Mouse (Mus musculus) liver, embryonic 15.5 days (tissue): ENCODE data around the gene Cacng7. TPM values are rescaled to one million over a fixed set of nuclear protein-coding genes. Genes with fewer than 3 reads are reported as not detected.

Experiments used
- ATAC-seq: fragments of 200-750 bp; cut with Nextera tagmentation; 2 replicates; pipeline ENCODE4 v1.8.0; 2017; ENCODE audit warnings: moderate number of reproducible peaks, mild to moderate bottlenecking, moderate library complexity; ENCODE audit not compliant: insufficient read depth
- H3K27ac ChIP-seq: fragments of 300-500 bp; sonication (generic); replicated peaks from 2 replicates; pipeline ENCODE4 v1.5.1; 2015; ENCODE audit warnings: mild to moderate bottlenecking, inconsistent platforms
- H3K27me3 ChIP-seq: fragments of 300-500 bp; sonication (generic); 2 replicates; pipeline ENCODE4 v1.6.1; 2015; ENCODE audit warnings: mild to moderate bottlenecking, inconsistent platforms
- H3K36me3 ChIP-seq: fragments of 300-500 bp; sonication (generic); replicated peaks from 2 replicates; pipeline ENCODE4 v1.6.1; 2015; ENCODE audit warnings: moderate library complexity, mild to moderate bottlenecking, inconsistent platforms
- H3K4me1 ChIP-seq: fragments of 300-500 bp; sonication (generic); replicated peaks from 2 replicates; pipeline ENCODE4 v1.6.1; 2015; ENCODE audit warnings: inconsistent platforms
- H3K4me2 ChIP-seq: fragments of 300-500 bp; sonication (generic); 2 replicates; pipeline ENCODE4 v1.6.1; 2015; ENCODE audit warnings: moderate library complexity, mild to moderate bottlenecking, inconsistent platforms
- H3K4me3 ChIP-seq: fragments of 300-500 bp; sonication (generic); replicated peaks from 2 replicates; pipeline ENCODE4 v1.5.1; 2015; ENCODE audit warnings: mild to moderate bottlenecking, inconsistent platforms
- H3K9ac ChIP-seq: fragments of 300-500 bp; sonication (generic); 2 replicates; pipeline ENCODE4 v1.6.1; 2015; ENCODE audit warnings: moderate library complexity, mild to moderate bottlenecking, inconsistent platforms
- H3K9me3 ChIP-seq: fragments of 300-500 bp; sonication (generic); replicated peaks from 2 replicates; pipeline ENCODE4 v1.6.1; 2016; ENCODE audit warnings: inconsistent platforms
- WGBS: fragments of 180-500 bp; shearing (Covaris S2); methylation state at CpG from one replicate; pipeline ENCODE4 v1.1.7; 2015; ENCODE audit warnings: mixed read lengths; ENCODE audit not compliant: insufficient replicate concordance; 5-methylcytosine and 5-hydroxymethylcytosine counted together
- polyA plus RNA-seq: library from polyadenylated mRNA; unstranded; fragments of >200 nt; fragmentation: Nextera tagmentation; extraction: Ambion mirVana; gene quantifications from 2 replicates; pipeline ENCODE4 v1.2.1, GENCODE M21; 2015

The Cacng7 gene
- polyA plus RNA-seq, 1 experiment from 2014 or later: 0.03 TPM

- Histone ChIP-seq H3K27ac (no peak overlapping the region), H3K4me2 (no peak overlapping the region), H3K4me1 (no peaks in the 10 kb centered on the region), H3K9me3 (no peaks in the 10 kb centered on the region), H3K36me3 (no peaks in the 10 kb centered on the region), H3K9ac (no peak overlapping the region), H3K27me3 (no peaks in the 10 kb centered on the region), H3K4me3 (no peak overlapping the region)
- 58% methylated on average over 20 of the region's 20 CpGs for WGBS
- no peak for ATAC-seq
These were observed 14.9 kb downstream of the Cacng7 start for GRCm38 (mm10) chr7:3347366-3348287.

- ATAC-seq: no peak
- H3K27ac ChIP-seq: no peak overlapping the region
- no peaks in the 10 kb centered on the region for H3K9me3 ChIP-seq
- H3K4me1 ChIP-seq: no peaks in the 10 kb centered on the region
- no peak overlapping the region for H3K9ac ChIP-seq
- H3K4me3 ChIP-seq: no peak overlapping the region
- no peaks in the 10 kb centered on the region for H3K36me3 ChIP-seq
- H3K27me3 ChIP-seq: no peaks in the 10 kb centered on the region
- H3K4me2 ChIP-seq: no peak overlapping the region
- WGBS: 50% methylated on average over 5 of the region's 5 CpGs
These were observed 15.6 kb downstream of the Cacng7 start for GRCm38 (mm10) chr7:3348326-3348725.

- H3K27ac ChIP-seq: no peak overlapping the region
- no peaks in the 10 kb centered on the region for H3K9me3 ChIP-seq
- H3K4me3 ChIP-seq: no peak overlapping the region
- H3K9ac ChIP-seq: no peak overlapping the region
- ATAC-seq: no peak
- 63% methylated on average over 9 of the region's 9 CpGs for WGBS
- no peaks in the 10 kb centered on the region for H3K27me3 ChIP-seq
- no peak overlapping the region for H3K4me2 ChIP-seq
- no peaks in the 10 kb centered on the region for H3K4me1 ChIP-seq
- no peaks in the 10 kb centered on the region for H3K36me3 ChIP-seq
These were observed 17.0 kb downstream of the Cacng7 start for GRCm38 (mm10) chr7:3349775-3350174.

- ATAC-seq: no peak
- Histone ChIP-seq H3K9ac (no peak overlapping the region), H3K27ac (no peak overlapping the region), H3K27me3 (no peaks in the 10 kb centered on the region), H3K4me3 (no peak overlapping the region), H3K9me3 (no peaks in the 10 kb centered on the region), H3K4me1 (no peaks in the 10 kb centered on the region), H3K36me3 (no peaks in the 10 kb centered on the region), H3K4me2 (no peak overlapping the region)
- WGBS: 76% methylated on average over 1 of the region's 1 CpGs
These were observed 18.8 kb downstream of the Cacng7 start for GRCm38 (mm10) chr7:3351536-3351935.

GRCm38 (mm10) chr7:3354850-3355249 is 22.1 kb downstream of the Cacng7 start:
- ATAC-seq: no peak
- Histone ChIP-seq H3K4me2 (no peak overlapping the region), H3K9ac (no peak overlapping the region), H3K27ac (no peak overlapping the region), H3K36me3 (no peaks in the 10 kb centered on the region), H3K9me3 (no peaks in the 10 kb centered on the region), H3K27me3 (no peaks in the 10 kb centered on the region), H3K4me1 (no peaks in the 10 kb centered on the region), H3K4me3 (no peak overlapping the region)
- WGBS: 75% methylated on average over 6 of the region's 6 CpGs

- Histone ChIP-seq H3K36me3 (no peaks in the 10 kb centered on the region), H3K4me2 (no peak overlapping the region), H3K9ac (no peak overlapping the region), H3K9me3 (no peaks in the 10 kb centered on the region), H3K4me1 (no peaks in the 10 kb centered on the region), H3K27me3 (peaks cover 9% of the 10 kb centered on the region), H3K27ac (no peak overlapping the region), H3K4me3 (no peak overlapping the region)
- no peak for ATAC-seq
- WGBS: 58% methylated on average over 1 of the region's 1 CpGs
These were observed 27.9 kb downstream of the Cacng7 start for GRCm38 (mm10) chr7:3360678-3361077.

GRCm38 (mm10) chr7:3365547-3366279 is 33.0 kb downstream of the Cacng7 start:
- Histone ChIP-seq H3K4me1 (no peaks in the 10 kb centered on the region), H3K4me2 (no peak overlapping the region), H3K9me3 (no peaks in the 10 kb centered on the region), H3K27ac (no peak overlapping the region), H3K36me3 (no peaks in the 10 kb centered on the region), H3K27me3 (peaks cover 44% of the 10 kb centered on the region), H3K9ac (no peak overlapping the region), H3K4me3 (no peak overlapping the region)
- WGBS: 8% methylated on average over 11 of the region's 11 CpGs
- ATAC-seq: no peak

- peaks cover 44% of the 10 kb centered on the region for H3K27me3 ChIP-seq
These were observed 34.2 kb downstream of the Cacng7 start for GRCm38 (mm10) chr7:3366705-3367516.

GRCm38 (mm10) chr7:3367569-3367968 is 34.8 kb downstream of the Cacng7 start:
- Histone ChIP-seq H3K4me3 (no peak overlapping the region), H3K4me2 (no peak overlapping the region), H3K9ac (no peak overlapping the region), H3K4me1 (no peaks in the 10 kb centered on the region), H3K27ac (no peak overlapping the region), H3K36me3 (no peaks in the 10 kb centered on the region), H3K27me3 (peaks cover 44% of the 10 kb centered on the region), H3K9me3 (no peaks in the 10 kb centered on the region)
- WGBS: 6% methylated on average over 11 of the region's 11 CpGs
- ATAC-seq: no peak

More at GRCm38 (mm10) chr7:3366705-3367516, 34.2 kb downstream of the Cacng7 start:
- Histone ChIP-seq H3K9me3 (no peaks in the 10 kb centered on the region), H3K9ac (no peak overlapping the region), H3K4me2 (no peak overlapping the region), H3K36me3 (no peaks in the 10 kb centered on the region), H3K4me3 (no peak overlapping the region), H3K4me1 (no peaks in the 10 kb centered on the region), H3K27ac (no peak overlapping the region)
- ATAC-seq: no peak
- WGBS: 4% methylated on average over 42 of the region's 42 CpGs

- Histone ChIP-seq H3K27me3 (peaks cover 44% of the 10 kb centered on the region), H3K9me3 (no peaks in the 10 kb centered on the region), H3K9ac (no peak overlapping the region), H3K36me3 (no peaks in the 10 kb centered on the region), H3K4me3 (no peak overlapping the region), H3K4me2 (no peak overlapping the region), H3K27ac (no peak overlapping the region), H3K4me1 (no peaks in the 10 kb centered on the region)
- ATAC-seq: no peak
- 22% methylated on average over 12 of the region's 12 CpGs for whole genome bisulfite sequencing
These were observed 35.6 kb downstream of the Cacng7 start for GRCm38 (mm10) chr7:3368311-3368710.

- no peak for ATAC-seq
- Histone ChIP-seq H3K9ac (no peak overlapping the region), H3K36me3 (no peaks in the 10 kb centered on the region), H3K27me3 (peaks cover 44% of the 10 kb centered on the region), H3K4me1 (no peaks in the 10 kb centered on the region), H3K27ac (no peak overlapping the region), H3K4me2 (no peak overlapping the region), H3K4me3 (no peak overlapping the region), H3K9me3 (no peaks in the 10 kb centered on the region)
- WGBS: 35% methylated on average over 6 of the region's 6 CpGs
These were observed 36.4 kb downstream of the Cacng7 start for GRCm38 (mm10) chr7:3369189-3369588.
